Mouse (Mus musculus) Patski (cell line): ENCODE data around the gene Ccdc27. TPM values are rescaled to one million over a fixed set of nuclear protein-coding genes. Genes with fewer than 3 reads are reported as not detected.

Source experiments
- ATAC-seq: fragments of 100-300 bp; one replicate; pipeline ENCODE4 v1.8.0; 2021
- CTCF ChIA-PET: fragments of 350-600 bp; sonication (Branson Sonifier 250); formaldehyde crosslinking; loops from one replicate; lab custom pipeline; 2022; ENCODE audit warnings: inconsistent platforms; lab: Charles Lee
- POLR2A ChIA-PET: fragments of 350-600 bp; sonication (Branson Sonifier 250); formaldehyde crosslinking; loops from one replicate; lab custom pipeline; 2022; ENCODE audit warnings: antibody characterized with exemption, inconsistent platforms; lab: Charles Lee
- DNase-seq: peaks from one replicate; pipeline ENCODE4 v3.0.0-alpha.2; 2011; ENCODE audit warnings: low read depth, low spot score
- H3K27me3 ChIP-seq: fragments of 371-371 bp; one replicate; pipeline ENCODE4 v1.5.1; 2021
- CTCF ChIP-seq: fragments of 100-300 bp; IDR thresholded peaks from one replicate; pipeline ENCODE4 v1.5.1; 2021
- in situ Hi-C: fragments of 300-500 bp; cut with MboI; formaldehyde crosslinking; loops from 3 replicates; pipeline ENCODE4 v1.11.1; 2018; ENCODE audit warnings: low pct_unique_long_range_greater_than_20kb, mixed read lengths
- polyA plus RNA-seq: library from polyadenylated mRNA; unstranded; gene quantifications from one replicate; pipeline ENCODE4 v1.2.3, GENCODE M21; 2021

Ccdc27 gene
- polyA plus RNA-seq, 1 experiment from 2014 or later: 0.03 TPM

GRCm38 (mm10) chr4:154064827-154065773 lies 22.6 kb upstream of the Ccdc27 start:
- ChIA-PET CTCF (interaction anchor here (0.7 to 2.5 kb wide), 5 partner anchors 35 to 89 kb away, joined by 3 to 7 read pairs (median 4); partner anchors contain the start of gene Smim1), POLR2A (interaction anchor here (0.6 to 0.7 kb wide), 2 partner anchors 118 to 344 kb away, joined by 3 to 4 read pairs; no protein-coding TSS in a partner anchor)
- ATAC-seq (no peak), DNase-seq (no peak)
- TF ChIP-seq CTCF: no peak
- in situ Hi-C loops: no loop called here
- peaks cover 10% of the 10 kb centered on the region for H3K27me3 ChIP-seq

- peaks cover 7% of the 10 kb centered on the region for H3K27me3 ChIP-seq
- no peak for ATAC-seq
- no peak for DNase-seq
Measured at GRCm38 (mm10) chr4:154057696-154058095, 15.2 kb upstream of the Ccdc27 start.

GRCm38 (mm10) chr4:154056661-154057060 lies 14.2 kb upstream of the Ccdc27 start:
- no peak for TF ChIP-seq CTCF
- ATAC-seq (no peak), DNase-seq (no peak)
- CTCF ChIA-PET: no interaction called here
- peaks cover 3% of the 10 kb centered on the region for H3K27me3 ChIP-seq
- POLR2A ChIA-PET: no interaction called here
- in situ Hi-C loops: no loop called here

More at GRCm38 (mm10) chr4:154057696-154058095, 15.2 kb upstream of the Ccdc27 start:
- CTCF ChIA-PET: no interaction called here
- in situ Hi-C loops: no loop called here
- no peak for TF ChIP-seq CTCF
- POLR2A ChIA-PET: no interaction called here

GRCm38 (mm10) chr4:154056046-154056445 lies 13.6 kb upstream of the Ccdc27 start:
- DNase-seq: no peak
- peaks cover 3% of the 10 kb centered on the region for H3K27me3 ChIP-seq
- in situ Hi-C loops: no loop called here
- POLR2A ChIA-PET: no interaction called here
- ATAC-seq: no peak
- CTCF ChIA-PET: no interaction called here
- TF ChIP-seq CTCF: no peak

- ChIA-PET POLR2A (no interaction called here), CTCF (no interaction called here)
- in situ Hi-C loops: no loop called here
- DNase-seq (no peak), ATAC-seq (no peak)
- no peak for TF ChIP-seq CTCF
- peaks cover 3% of the 10 kb centered on the region for H3K27me3 ChIP-seq
Measured at GRCm38 (mm10) chr4:154055482-154055881, 13.0 kb upstream of the Ccdc27 start.

GRCm38 (mm10) chr4:154053065-154053464 lies 10.6 kb upstream of the Ccdc27 start:
- POLR2A ChIA-PET: no interaction called here
- DNase-seq: no peak
- ATAC-seq: no peak
- in situ Hi-C loops: no loop called here
- CTCF ChIA-PET: no interaction called here
- no peak for TF ChIP-seq CTCF
- H3K27me3 ChIP-seq: no peaks in the 10 kb centered on the region

GRCm38 (mm10) chr4:154051401-154051800 lies 8.9 kb upstream of the Ccdc27 start:
- no peak for DNase-seq
- H3K27me3 ChIP-seq: peaks cover 1% of the 10 kb centered on the region
- ATAC-seq: no peak
- TF ChIP-seq CTCF: no peak
- ChIA-PET CTCF (no interaction called here), POLR2A (no interaction called here)
- in situ Hi-C loops: no loop called here

GRCm38 (mm10) chr4:154045837-154046236 lies 3.4 kb upstream of the Ccdc27 start:
- ChIA-PET CTCF (interaction anchor here (0.8 kb wide), 1 partner anchor 9 kb away, joined by 3 read pairs; no protein-coding TSS in a partner anchor), POLR2A (no interaction called here)
- no peak for TF ChIP-seq CTCF
- in situ Hi-C loops: loop anchor here (25.0 kb wide), 1 partner anchor 241 kb away; no protein-coding TSS in a partner anchor
- DNase-seq (no peak), ATAC-seq (no peak)
- peaks cover 4% of the 10 kb centered on the region for H3K27me3 ChIP-seq

GRCm38 (mm10) chr4:154037123-154037522 lies 5.4 kb downstream of the Ccdc27 start:
- POLR2A ChIA-PET: no interaction called here
- ATAC-seq (no peak), DNase-seq (no peak)
- H3K27me3 ChIP-seq: peaks cover 5% of the 10 kb centered on the region
- CTCF ChIA-PET: interaction anchor here (1.1 kb wide), 1 partner anchor 8 kb away, joined by 3 read pairs; no protein-coding TSS in a partner anchor
- no peak for TF ChIP-seq CTCF
- in situ Hi-C loops: loop anchor here (25.0 kb wide), 1 partner anchor 250 kb away; no protein-coding TSS in a partner anchor

- no peak for DNase-seq
Measured at GRCm38 (mm10) chr4:154028646-154029045, 13.8 kb downstream of the Ccdc27 start.

More at GRCm38 (mm10) chr4:154028646-154029045, 13.8 kb downstream of the Ccdc27 start:
- ChIA-PET CTCF (interaction anchor here (1.2 to 1.5 kb wide), 2 partner anchors 76 to 177 kb away, joined by 3 read pairs; no protein-coding TSS in a partner anchor), POLR2A (no interaction called here)
- in situ Hi-C loops: loop anchor here (25.0 kb wide), 1 partner anchor 259 kb away; no protein-coding TSS in a partner anchor
- no peak for ATAC-seq
- TF ChIP-seq CTCF: no peak
- no peaks in the 10 kb centered on the region for H3K27me3 ChIP-seq
